10 mouse cellular contexts compared by ENCODE assay signal in the genomic region with DNA sequence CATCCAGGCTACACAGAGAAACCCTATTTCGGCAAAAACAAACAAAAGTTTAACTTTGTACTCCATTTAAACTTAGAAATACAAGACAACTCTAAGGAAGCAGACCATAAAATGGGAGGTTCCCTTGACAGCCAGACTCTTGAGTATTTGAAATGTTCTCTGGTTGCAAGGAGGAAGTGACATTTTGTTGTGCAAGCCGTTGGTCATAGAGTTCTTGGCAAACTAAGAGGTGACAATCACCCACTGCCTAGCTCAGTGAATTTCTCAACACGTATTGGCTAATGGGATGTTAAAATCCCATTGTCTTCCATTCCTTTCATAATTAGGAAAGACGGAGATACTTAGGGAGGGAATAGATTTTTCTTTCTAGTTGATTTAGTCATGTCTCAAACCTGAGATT. TPM values are rescaled to one million over a fixed set of nuclear protein-coding genes. Genes with fewer than 3 reads are reported as not detected.
A peak's percentile ranks its signal among the peaks of the same experiment; 100 is the strongest.
DNase-seq lines count a peak whose midpoint lies in the region; ATAC-seq and TF ChIP-seq lines count a peak whose summit lies in the region.
"Had no signal": no experiment of that assay in that cellular context is flagged by ENCODE, and none has a peak within 500 bp of the region (broad histone marks: within the 10 kb centered on the region; RNA-seq: fewer than 3 reads in every experiment).

No protein-coding gene starts in this region.

- TF ChIP-seq EP300 in CH12.LX (IDR thresholded peaks at IDR 0.05; ENCODE audit: low read length), result no peak

- no peaks in the 10 kb centered on the region for H3K79me2 ChIP-seq in CH12.LX (replicated peaks; ENCODE audit: control insufficient read depth, extremely low read depth, insufficient read depth, poor library complexity, severe bottlenecking)

- H3K4me3 ChIP-seq in CH12.LX (replicated peaks in 1 of 3; ENCODE audit: low read depth in 2 of 3, low read length in 2 of 3, poor library complexity in 1 of 3), result no peak overlapping the region
- no peak overlapping the region for H3K4me3 ChIP-seq in midbrain, postnatal 0 days (ENCODE audit: low read depth, low read length)
- H3K4me3 ChIP-seq: heart, adult 2 months had no signal

- TF ChIP-seq CTCF in CH12.LX (conservative IDR thresholded peaks at IDR 0.05 in 1 of 2, IDR thresholded peaks at IDR 0.05 in 1 of 2; ENCODE audit: low read depth in 2 of 2, low read length in 2 of 2), result no peak
- no peak for TF ChIP-seq CTCF in midbrain, postnatal 0 days (IDR thresholded peaks at IDR 0.05)

- H3K27ac ChIP-seq in CH12.LX (ENCODE audit: insufficient read depth, low read depth), result no peak overlapping the region
- H3K27ac ChIP-seq in midbrain, postnatal 0 days (ENCODE audit: low read depth, low read length), result no peak overlapping the region
- H3K27ac ChIP-seq: heart, adult 2 months; kidney, postnatal 0 days had no signal

- TF ChIP-seq RAD21 in CH12.LX (IDR thresholded peaks at IDR 0.05; ENCODE audit: low read depth, low read length), result no peak

- no peaks in the 10 kb centered on the region for H3K9me3 ChIP-seq in CH12.LX (replicated peaks; ENCODE audit: low read length)
- H3K9me3 ChIP-seq in midbrain, postnatal 0 days (ENCODE audit: low read length), result no peaks in the 10 kb centered on the region

- DNase-seq in layer of hippocampus, adult 9-11 months, result peak; percentile 54
- DNase-seq in layer of hippocampus, postnatal 10 days (ENCODE audit: low spot score in 2 of 2), result no peak
- DNase-seq in CH12.LX (ENCODE audit: extremely low read depth), result no peak
- peak; percentile 92 for DNase-seq in fat pad, adult 2 months (ENCODE audit: extremely low read depth, low read depth, low spot score)
- no peak for DNase-seq in midbrain, postnatal 0 days (ENCODE audit: low spot score)
- no peak for DNase-seq in cerebellum, adult 9-10 months
- DNase-seq: heart, adult 2 months had no signal

- no peaks in the 10 kb centered on the region for H3K27me3 ChIP-seq in CH12.LX (replicated peaks)
- H3K27me3 ChIP-seq in midbrain, postnatal 0 days (ENCODE audit: insufficient read depth, low read length), result no peaks in the 10 kb centered on the region

- peak overlapping the region; percentile 15; the same call in 1 of the 2 replicates for H3K9ac ChIP-seq in CH12.LX (ENCODE audit: insufficient read depth, low read depth)
- H3K9ac ChIP-seq in midbrain, postnatal 0 days (replicated peaks; ENCODE audit: low read length, poor library complexity, severe bottlenecking), result no peak overlapping the region

- in situ Hi-C loops in CH12.LX (cut with MboI; ENCODE audit: low pct_ligation_motif_present, low pct_unique_long_range_greater_than_20kb, low sequenced_read_pairs), result loop anchor here (25.0 kb wide), 1 partner anchor 588 kb away; a partner anchor contains a TSS

- peaks cover 22 to 80% of the 10 kb centered on the region in 2 experiments for H3K4me1 ChIP-seq in CH12.LX (ENCODE audit: control insufficient read depth in 1 of 2, insufficient read depth in 2 of 2)
- no peaks in the 10 kb centered on the region for H3K4me1 ChIP-seq in midbrain, postnatal 0 days (ENCODE audit: insufficient read depth, low read length)

- ATAC-seq in megakaryocyte, adult 5-6 weeks (ENCODE audit: poor library complexity, severe bottlenecking), result peak; percentile 83
- ATAC-seq in midbrain, postnatal 0 days (ENCODE audit: low FRiP score), result no peak
- no peak for ATAC-seq in activated CD4-positive, CD25-positive, alpha-beta regulatory T cell, adult 4 months

- H3K4me2 ChIP-seq in CH12.LX (ENCODE audit: insufficient read depth, low read depth, poor library complexity, severe bottlenecking), result peak overlapping the region; percentile 50; the same call in 1 of the 2 replicates
- H3K4me2 ChIP-seq in midbrain, postnatal 0 days (ENCODE audit: low read depth, low read length, poor library complexity, severe bottlenecking), result no peak overlapping the region

- dilution Hi-C loops in CH12.LX (cut with MboI; ENCODE audit: extremely low pct_ligation_motif_present, extremely low pct_unique_long_range_greater_than_20kb, low sequenced_read_pairs), result no loop called here

- no peaks in the 10 kb centered on the region for H3K36me3 ChIP-seq in CH12.LX (replicated peaks in 1 of 2; ENCODE audit: control insufficient read depth in 1 of 2, insufficient read depth in 1 of 2, low read length in 1 of 2)
- no peaks in the 10 kb centered on the region for H3K36me3 ChIP-seq in midbrain, postnatal 0 days (ENCODE audit: insufficient read depth, low read length)

- 84% methylated on average over 4 of the region's 4 CpGs for WGBS in midbrain, postnatal 0 days

- no peak for TF ChIP-seq POLR2A in CH12.LX (IDR thresholded peaks at IDR 0.05; ENCODE audit: low read depth, low read length)

TF ChIP-seq in CH12.LX, 34 proteins besides CTCF, POLR2A, EP300 and RAD21:
- TF ChIP-seq MAZ (IDR thresholded peaks at IDR 0.05; ENCODE audit: low read depth, low read length) (no peak), ELF1 (IDR thresholded peaks at IDR 0.05; ENCODE audit: low read depth, low read length) (peak; percentile 28; the same call in 1 of the 2 replicates), TCF12 (IDR thresholded peaks at IDR 0.05; ENCODE audit: low read depth, low read length) (no peak), ZNF384 (IDR thresholded peaks at IDR 0.05; ENCODE audit: low read depth, low read length) (no peak), CHD1 (IDR thresholded peaks at IDR 0.05; ENCODE audit: low read depth, low read length) (peak; percentile 69; the same call in 1 of the 2 replicates), TBP (conservative IDR thresholded peaks at IDR 0.05; ENCODE audit: low read depth, low read length) (0 out of 2 replicates have a peak, but pooled peaks have one; percentile 11)

RNA-seq across cellular contexts. Expression of a gene that starts 5.7 kb away (rescaled TPM):
- total RNA-seq in layer of hippocampus, postnatal 10 days (2021), result 10 to 100 TPM; 88.5 to 95.5 TPM
- total RNA-seq in CH12.LX (2012; rRNA removed), result 5.0 and 5.4 TPM in 2 replicates
- 4.9 and 5.5 TPM in 2 replicates for total RNA-seq in CH12.LX (2014; rRNA removed)
- polyA plus RNA-seq in CH12.LX (2012; ENCODE audit: insufficient read length, low read depth), result 5.2 and 5.9 TPM in 2 replicates
- 34.9 and 41.4 TPM in 2 replicates for total RNA-seq in megakaryocyte, adult 5-6 weeks (2015)
- total RNA-seq in megakaryocyte, adult 5-6 weeks (2017), result 26.7 and 31.3 TPM in 2 replicates
- 33.2 and 39.3 TPM in 2 replicates for total RNA-seq in midbrain, postnatal 0 days (2014; rRNA removed)
- 37.4 and 39.3 TPM in 2 replicates for polyA plus RNA-seq in midbrain, postnatal 0 days (2015; fragmentation: Nextera tagmentation; extraction: Ambion mirVana)
- 10 to 100 TPM; 10.5 to 10.8 TPM for polyA plus RNA-seq in activated CD4-positive, CD25-positive, alpha-beta regulatory T cell, adult 4 months (2017; shearing (Covaris generic))

Comparison
In these comparisons a context has a peak if more than half of its experiments do, and no peak if none do; other contexts are left out.
1. DNase-seq: peak in layer of hippocampus, adult 9-11 months (single experiment) and fat pad, adult 2 months (single experiment); none in layer of hippocampus, postnatal 10 days (0 of 2), CH12.LX (single experiment), midbrain, postnatal 0 days (single experiment) and cerebellum, adult 9-10 months (single experiment).